Comparison of ENCODE assay signal across 8 mouse cellular contexts in genomic region chr10:81358841-81359240, GRCm38 (mm10). TPM values are rescaled to one million over a fixed set of nuclear protein-coding genes. Genes with fewer than 3 reads are reported as not detected.
DNase-seq lines count a peak whose midpoint lies in the region; ATAC-seq and TF ChIP-seq lines count a peak whose summit lies in the region.

No protein-coding gene starts in this region.

- peak overlapping the region; percentile 99 for H3K4me2 ChIP-seq in kidney, embryonic 15.5 days

- H3K9me3 ChIP-seq in kidney, embryonic 15.5 days (replicated peaks), result no peaks in the 10 kb centered on the region

- WGBS in kidney, embryonic 15.5 days, result 44% methylated on average over 1 of the region's 1 CpGs

- no peak for TF ChIP-seq POLR2A in cortical plate, adult 2 months (IDR thresholded peaks at IDR 0.05; ENCODE audit: extremely low read depth, insufficient read depth, low read length)

- H3K4me1 ChIP-seq in cortical plate, adult 2 months (ENCODE audit: control insufficient read depth, insufficient read depth, low read length), result peaks cover 2% of the 10 kb centered on the region; the same call in 1 of the 2 replicates
- H3K4me1 ChIP-seq in kidney, embryonic 15.5 days, result peaks cover 67% of the 10 kb centered on the region

- peaks cover 14% of the 10 kb centered on the region for H3K27me3 ChIP-seq in kidney, embryonic 15.5 days

- no peak for TF ChIP-seq CTCF in cortical plate, adult 2 months (IDR thresholded peaks at IDR 0.05; ENCODE audit: extremely low read depth, insufficient read depth, low read length)

- no peak overlapping the region for H3K27ac ChIP-seq in cortical plate, adult 2 months (ENCODE audit: insufficient read depth, low read length)
- peak overlapping the region; percentile 43; the same call in 1 of the 2 replicates for H3K27ac ChIP-seq in kidney, embryonic 15.5 days

- 0 out of 2 replicates have a peak, but pooled peaks cover 10% of the 10 kb centered on the region for H3K36me3 ChIP-seq in kidney, embryonic 15.5 days

- 0 out of 2 replicates have a peak overlapping the region, but pooled peaks have one; percentile 81 for H3K9ac ChIP-seq in kidney, embryonic 15.5 days

- DNase-seq in kidney, adult 18-20 months, result peak; percentile 42
- DNase-seq in kidney, postnatal 10 days, result no peak
- no peak for DNase-seq in B cell, adult 2 months
- DNase-seq in layer of hippocampus, postnatal 36 days, result no peak
- DNase-seq in cerebellum, adult 18-20 months, result no peak

- peak overlapping the region; percentile 98; the same call in 1 of the 2 replicates for H3K4me3 ChIP-seq in cortical plate, adult 2 months (ENCODE audit: insufficient read depth, low read length)
- H3K4me3 ChIP-seq in kidney, embryonic 15.5 days (replicated peaks), result peak overlapping the region; percentile 86

- no peak for ATAC-seq in kidney, embryonic 15.5 days (replicated peaks; ENCODE audit: low FRiP score)
- ATAC-seq in monocyte, adult 5-6 weeks (replicated peaks; ENCODE audit: insufficient number of reproducible peaks, low FRiP score, low TSS enrichment, poor library complexity, severe bottlenecking), result peak; percentile 34

RNA-seq across cellular contexts. Expression of gene Mfsd12, which starts 1.6 kb away (rescaled TPM):
- polyA plus RNA-seq in cortical plate, adult 2 months (2012; rRNA removed), result 30.1 and 30.8 TPM in 2 replicates
- 10.3 and 11.5 TPM in 2 replicates for polyA plus RNA-seq in kidney, embryonic 15.5 days (2015; fragmentation: Nextera tagmentation; extraction: Ambion mirVana)
- 5.3 to 9.6 TPM (median 6.3 TPM) in 3 replicates for total RNA-seq in monocyte, adult 5-6 weeks (2017)
- 10 to 100 TPM; 43.5 to 48.4 TPM for total RNA-seq in layer of hippocampus, postnatal 36 days (2021)

RNA-seq across cellular contexts. Expression of gene 4930404N11Rik, which starts 6.8 kb away (rescaled TPM):
- 0.45 and 0.52 TPM in 2 replicates for polyA plus RNA-seq in cortical plate, adult 2 months (2012; rRNA removed)
- polyA plus RNA-seq in kidney, embryonic 15.5 days (2015; fragmentation: Nextera tagmentation; extraction: Ambion mirVana), result 0.62 and 1.6 TPM in 2 replicates
- 1.4 to 2.4 TPM in 2 of 3 replicates, not detected in the other for total RNA-seq in monocyte, adult 5-6 weeks (2017)
- 1 to 10 TPM; 1.6 to 1.9 TPM for total RNA-seq in layer of hippocampus, postnatal 36 days (2021)

RNA-seq across cellular contexts. Expression of gene Hmg20b, which starts 8.6 kb away (rescaled TPM):
- polyA plus RNA-seq in cortical plate, adult 2 months (2012; rRNA removed), result 34.4 and 36.3 TPM in 2 replicates
- 87.0 and 94.6 TPM in 2 replicates for polyA plus RNA-seq in kidney, embryonic 15.5 days (2015; fragmentation: Nextera tagmentation; extraction: Ambion mirVana)
- total RNA-seq in monocyte, adult 5-6 weeks (2017), result 28.8 to 40.1 TPM (median 38.7 TPM) in 3 replicates
- 10 to 100 TPM; 27.6 to 35.0 TPM for total RNA-seq in layer of hippocampus, postnatal 36 days (2021)

RNA-seq across cellular contexts. Expression of gene Gipc3, which starts 15.8 kb away (rescaled TPM):
- 1.2 and 1.4 TPM in 2 replicates for polyA plus RNA-seq in cortical plate, adult 2 months (2012; rRNA removed)
- polyA plus RNA-seq in kidney, embryonic 15.5 days (2015; fragmentation: Nextera tagmentation; extraction: Ambion mirVana), result 0.08 TPM in 1 of 2 replicates, not detected in the other
- not detected in 3 replicates for total RNA-seq in monocyte, adult 5-6 weeks (2017)
- 1 to 10 TPM; 1.7 to 1.9 TPM for total RNA-seq in layer of hippocampus, postnatal 36 days (2021)

RNA-seq across cellular contexts. Expression of gene Fzr1, which starts 19.5 kb away (rescaled TPM):
- polyA plus RNA-seq in cortical plate, adult 2 months (2012; rRNA removed), result 75.5 and 76.0 TPM in 2 replicates
- 105 and 114 TPM in 2 replicates for polyA plus RNA-seq in kidney, embryonic 15.5 days (2015; fragmentation: Nextera tagmentation; extraction: Ambion mirVana)
- total RNA-seq in monocyte, adult 5-6 weeks (2017), result 8.2 to 12.9 TPM (median 11.7 TPM) in 3 replicates
- 10 to 100 TPM; 61.5 to 68.9 TPM for total RNA-seq in layer of hippocampus, postnatal 36 days (2021)
